Mouse (Mus musculus): Measurements from ENCODE around the gene Afap1.

GRCm38 (mm10) chr5:35965036-35965435 is 71.9 kb downstream of the Afap1 start:
- TF ChIP-seq CTCF (conservative IDR thresholded peaks at IDR 0.05; ENCODE audit: low read length) (no peak), NANOG (IDR thresholded peaks at IDR 0.05; ENCODE audit: borderline replicate concordance, low read length) (no peak), POU5F1 (IDR thresholded peaks at IDR 0.05; ENCODE audit: borderline replicate concordance, low read length) (no peak)

Measured in E14TG2a.4 (cell line).